Mouse (Mus musculus) left cerebral cortex, postnatal 4 days (tissue): ENCODE data around the gene Magee1. TPM values are rescaled to one million over a fixed set of nuclear protein-coding genes. Genes with fewer than 3 reads are reported as not detected.
"Not testable (repeated sequence)": the region's sequence is repeated elsewhere in the genome, so short reads cannot be mapped to it uniquely, and the experiment has no call there.

Experiments
- DNase-seq: peaks from one replicate; pipeline ENCODE4 v3.0.0-alpha.2; 2022
- intact Hi-C: fragments of 180-260 bp; cut with DNase I; formaldehyde crosslinking; loops from one replicate; pipeline ENCODE4 v1.15.1; 2025
- total RNA-seq, 2 experiments: library from RNA; stranded (reverse); gene quantifications; 2 replicates each; pipeline ENCODE4 v1.2.3; 2021

Magee1 gene
- 100 to 1,000 TPM; 144 to 164 TPM for total RNA-seq

DNA sequence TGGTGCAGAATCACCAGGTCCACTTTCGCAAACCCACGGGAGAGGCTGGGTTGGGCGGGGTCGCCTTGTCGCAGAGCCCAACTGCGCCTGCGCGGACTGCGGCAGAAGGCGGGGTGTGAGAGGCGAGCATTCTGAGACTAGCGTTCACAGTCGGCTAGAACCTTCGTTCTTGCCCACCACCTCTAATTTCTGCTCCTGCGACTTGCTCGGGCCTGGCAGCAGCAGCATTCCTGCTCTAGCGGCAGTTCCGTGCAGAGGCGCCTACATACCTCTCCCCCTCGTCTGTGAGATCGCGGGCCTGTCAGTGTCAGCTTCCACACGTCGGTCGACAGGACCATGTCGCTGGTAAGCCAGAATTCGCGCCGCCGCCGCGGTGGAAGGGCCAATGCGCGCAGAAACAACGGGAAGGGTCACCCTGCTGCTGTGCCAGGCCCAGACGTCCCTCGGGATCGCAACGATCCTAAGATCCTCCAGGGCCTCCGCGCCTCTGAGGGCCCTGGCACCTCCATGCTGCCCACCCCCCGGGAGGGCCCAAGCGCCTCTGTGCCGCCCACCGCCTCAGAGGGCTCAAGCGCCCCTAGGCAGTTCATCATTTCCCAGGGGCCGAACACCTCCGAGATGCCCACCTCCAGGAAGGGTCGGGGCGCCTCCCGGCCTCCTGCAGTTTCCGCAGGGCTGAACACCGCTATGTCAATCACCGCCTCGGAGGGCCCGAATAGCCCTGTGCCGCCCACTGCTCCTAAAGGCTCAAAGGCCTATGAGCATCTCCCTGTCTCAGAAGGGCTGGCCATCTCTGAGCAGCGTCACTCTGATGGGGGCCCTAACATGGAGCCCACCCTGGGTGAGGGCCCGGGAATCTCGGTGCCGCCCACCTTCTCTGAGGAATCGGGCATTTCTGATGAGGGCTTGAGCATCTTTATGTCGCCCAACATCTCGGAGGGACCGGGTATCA lies at the start of gene Magee1:
Gene Magee1, plus strand, starts transcription at position 104 of the 952 bp plus-strand sequence.
- intact Hi-C loops = no loop called here
- peak; percentile 79 for DNase-seq

DNA sequence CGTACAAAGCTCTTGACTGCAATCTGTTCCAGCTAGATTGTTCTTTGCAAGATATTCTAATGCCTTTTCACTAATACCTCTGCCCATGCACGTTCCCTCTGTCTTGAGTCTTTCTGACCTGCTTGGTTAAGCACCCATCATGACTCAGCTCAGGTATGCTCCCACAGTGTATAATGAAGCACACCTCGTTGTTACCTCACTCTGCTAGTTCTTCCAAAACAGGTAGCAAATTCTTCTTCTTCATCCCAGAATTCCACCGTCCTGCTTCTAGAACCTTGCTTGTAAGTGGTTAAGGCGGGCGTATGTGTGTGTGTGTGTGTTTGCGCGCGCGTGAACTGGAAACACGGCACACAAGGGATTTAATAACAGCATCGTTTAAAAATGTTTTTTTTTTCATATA lies 41.0 kb upstream of the Magee1 start:
- intact Hi-C loops = no loop called here
- DNase-seq = no peak

DNA sequence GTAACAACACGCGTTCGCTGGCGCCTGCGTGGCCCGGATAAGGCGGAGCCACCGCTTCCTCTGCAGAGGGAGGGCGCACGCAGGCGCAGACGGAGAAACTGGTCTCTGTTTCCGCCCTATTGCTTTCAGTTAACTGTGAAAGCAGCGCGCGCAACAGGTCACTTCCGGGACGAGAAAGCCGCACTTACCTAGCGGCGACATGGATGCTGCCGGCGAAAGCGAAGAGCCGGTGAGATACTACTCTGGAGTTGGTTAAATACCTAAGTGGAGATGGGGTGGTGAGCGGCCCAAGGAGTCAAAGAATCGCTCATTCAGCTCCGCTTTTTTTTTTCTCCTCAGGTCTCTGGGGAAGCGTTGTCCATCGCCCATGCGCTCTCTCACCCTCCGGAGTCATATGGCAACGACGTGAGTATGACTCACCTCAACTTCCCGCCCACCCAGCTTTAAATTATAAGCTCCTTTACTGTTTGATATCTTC lies 40.5 kb upstream of the Magee1 start, which contains the start of gene Pbdc1:
Gene Pbdc1, plus strand, starts transcription at position 142 of the 478 bp plus-strand sequence.
- DNase-seq = peak; percentile 90
- intact Hi-C loops = no loop called here

DNA sequence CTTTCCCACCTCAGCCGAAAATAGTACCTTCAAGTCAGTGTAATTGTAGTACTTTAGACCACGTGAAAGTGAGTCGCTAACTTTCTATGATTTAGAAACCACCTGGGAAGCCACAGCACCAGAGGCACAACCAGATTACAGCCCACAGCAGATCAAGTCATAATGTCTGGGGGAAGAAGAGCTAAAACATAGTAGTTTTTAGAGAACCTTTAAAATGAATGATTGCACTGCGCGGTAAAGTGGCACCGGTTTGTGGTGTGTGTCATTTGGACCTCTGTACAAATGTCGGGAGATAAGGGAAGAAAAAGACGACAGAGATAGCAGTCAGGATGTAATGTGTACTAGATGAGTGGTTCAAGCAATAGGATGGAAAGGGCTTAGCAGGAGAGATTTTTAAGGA lies 40.1 kb upstream of the Magee1 start:
- no peak for DNase-seq
- intact Hi-C loops = no loop called here

DNA sequence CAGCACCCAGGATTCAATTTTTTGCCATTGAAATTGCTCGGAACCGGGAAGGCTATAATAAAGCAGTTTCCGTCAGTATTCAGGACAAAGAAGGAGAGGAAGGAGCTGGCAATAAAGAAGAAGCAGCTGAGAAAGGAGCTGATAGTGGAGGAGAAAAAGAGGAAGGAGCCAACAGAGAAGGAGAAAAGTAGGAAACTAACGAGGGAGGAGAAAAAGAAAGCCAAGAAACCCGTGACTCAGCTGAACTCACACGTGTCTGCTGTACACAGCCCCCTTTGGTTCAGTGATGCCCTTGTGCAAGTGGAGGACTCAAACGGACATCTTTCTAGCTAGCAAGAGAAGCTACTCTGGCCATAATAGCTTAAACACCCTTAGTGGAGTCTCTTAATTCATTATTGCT lies 37.2 kb upstream of the Magee1 start:
- intact Hi-C loops, DNase-seq: not testable (repeated sequence)

DNA sequence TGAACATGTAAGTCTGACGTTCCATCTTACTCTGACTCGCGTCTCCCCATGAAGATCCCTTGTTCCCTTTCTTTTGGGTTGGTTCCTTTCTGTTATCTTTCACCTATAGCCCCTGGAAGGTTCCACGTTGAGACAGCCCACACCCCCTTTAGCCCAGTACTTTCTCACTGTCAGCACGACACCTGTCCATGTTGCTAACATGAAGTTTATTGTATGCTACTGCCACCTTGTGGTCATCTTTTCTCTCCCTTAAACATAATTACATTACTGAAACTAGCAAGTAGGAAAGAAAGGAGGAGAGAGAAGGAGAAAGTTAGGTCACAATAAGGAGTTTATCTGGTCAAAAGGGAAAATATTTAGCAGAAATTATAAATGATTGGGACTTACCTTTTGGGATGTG lies 16.0 kb upstream of the Magee1 start:
- intact Hi-C loops = no loop called here
- DNase-seq = no peak

DNA sequence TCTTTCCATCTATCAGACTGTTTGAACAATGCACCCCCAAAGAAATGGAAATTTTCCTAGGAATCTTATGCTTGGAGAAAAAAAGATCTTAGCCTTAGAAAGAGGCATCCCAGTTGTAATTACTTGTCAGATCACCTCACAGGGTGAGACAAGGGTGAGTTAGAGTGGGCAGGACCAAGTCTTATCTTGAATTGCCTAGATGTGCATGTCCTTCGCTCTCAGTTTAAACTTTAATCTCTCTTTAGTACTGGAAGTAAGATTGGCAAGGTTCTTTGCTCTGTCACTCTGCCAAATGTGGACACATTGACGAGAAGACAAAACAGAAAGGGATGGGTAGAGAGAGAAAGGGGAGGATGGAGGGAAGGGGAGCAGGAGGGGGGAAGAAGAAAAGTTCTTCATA lies 5.2 kb upstream of the Magee1 start:
- intact Hi-C loops = no loop called here
- DNase-seq = no peak

DNA sequence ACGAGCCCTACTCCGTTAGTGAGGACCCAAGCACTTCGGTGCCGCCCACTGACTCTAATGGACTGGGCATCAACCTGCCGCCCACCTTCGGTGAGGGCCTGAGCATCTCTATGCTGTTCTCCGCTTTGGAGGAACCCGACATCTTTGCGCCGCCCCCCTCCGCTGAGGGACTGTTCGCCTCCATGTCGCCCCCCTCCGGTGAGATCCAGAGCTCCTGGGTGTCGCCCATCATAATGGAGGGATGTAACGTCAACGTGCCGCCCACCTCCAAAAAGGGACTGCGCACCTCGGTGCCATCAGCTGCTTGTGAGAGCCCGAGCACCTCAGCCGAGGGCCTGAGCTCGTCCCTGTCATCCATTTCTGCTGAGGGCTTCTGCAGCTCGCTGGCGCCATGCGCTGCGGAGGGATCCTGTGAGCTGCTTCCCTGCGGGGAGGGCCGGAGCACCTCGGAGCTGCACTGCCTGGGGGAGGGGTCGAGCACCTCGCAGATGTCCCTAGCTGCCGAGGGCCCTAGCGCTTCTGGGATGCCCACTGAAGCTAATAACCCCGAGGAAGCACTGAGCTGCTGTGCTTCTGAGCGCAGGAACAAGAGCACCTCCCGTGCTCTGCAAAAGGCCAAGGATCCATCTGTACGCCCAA lies 1.2 kb downstream of the Magee1 start:
- intact Hi-C loops = no loop called here
- DNase-seq = peak; percentile 85

DNA sequence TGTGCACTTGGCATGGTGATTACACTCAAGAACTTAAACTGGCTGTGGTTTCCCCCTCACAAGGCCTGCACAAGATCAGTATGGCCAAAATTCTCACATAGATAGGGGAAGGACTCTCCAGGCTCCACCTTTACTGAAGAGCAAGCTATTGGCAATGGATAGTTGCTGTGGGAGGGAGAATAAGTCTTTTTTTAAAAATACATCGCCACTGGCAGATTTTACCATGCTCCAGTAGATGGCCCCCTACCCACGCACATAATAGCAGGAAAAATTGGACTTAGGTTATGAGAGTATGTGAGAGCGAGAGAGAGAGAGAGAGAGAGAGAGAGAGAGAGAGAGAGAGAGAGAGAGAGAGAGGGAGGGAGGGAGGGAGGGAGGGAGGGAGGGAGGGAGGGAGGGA lies 4.7 kb downstream of the Magee1 start:
- intact Hi-C loops = no loop called here
- DNase-seq = peak; percentile 5

DNA sequence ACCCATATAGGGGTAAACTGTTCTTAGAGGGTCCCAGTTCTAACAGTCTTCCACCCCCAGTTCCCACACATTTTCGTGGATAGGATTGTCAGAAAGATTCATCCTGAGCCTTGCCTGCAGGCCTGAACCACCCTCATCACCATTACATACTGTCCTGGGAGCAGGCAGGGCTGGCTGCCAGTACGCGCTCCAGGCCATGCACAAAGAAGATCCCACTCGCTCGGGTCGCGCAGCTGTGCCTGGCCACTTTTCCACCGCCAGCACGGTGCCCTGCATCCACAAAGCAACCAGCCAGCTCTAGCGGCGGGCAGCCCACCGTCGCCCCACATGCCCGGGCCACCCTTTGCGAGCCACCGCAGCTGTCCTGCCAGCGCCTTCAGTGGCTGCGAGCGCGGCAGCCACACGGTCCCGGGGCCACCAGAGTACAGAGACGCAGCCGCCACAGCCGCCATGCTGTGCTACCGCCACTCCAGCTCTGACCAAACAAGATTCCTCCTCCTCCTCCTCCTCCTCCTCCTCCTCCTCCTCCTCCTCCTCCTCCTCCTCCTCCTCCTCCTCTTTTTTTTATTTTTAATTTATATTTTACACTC lies 31.8 kb downstream of the Magee1 start:
- intact Hi-C loops = no loop called here
- peak; percentile 29 for DNase-seq

DNA sequence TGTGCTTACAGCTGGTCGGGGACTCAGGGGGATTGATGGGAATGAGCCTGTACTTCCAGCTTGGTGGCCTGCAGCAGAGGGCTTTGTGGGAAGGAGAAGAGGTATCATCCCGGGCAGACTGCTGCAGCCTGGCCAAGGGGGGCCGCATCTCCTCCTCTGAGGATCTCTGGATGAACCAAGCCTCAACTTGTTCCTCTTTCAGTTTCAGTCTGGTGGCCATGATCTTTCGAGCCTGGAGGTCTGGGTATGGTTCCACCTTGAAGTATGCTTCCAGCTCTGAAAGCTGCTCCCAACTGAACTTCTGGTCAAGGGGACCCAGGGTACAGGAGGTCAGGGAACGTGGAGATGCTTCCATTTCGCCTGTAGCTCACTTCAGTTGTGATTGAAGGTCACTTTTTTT lies 44.8 kb downstream of the Magee1 start:
- DNase-seq, intact Hi-C loops: not testable (repeated sequence)

DNA sequence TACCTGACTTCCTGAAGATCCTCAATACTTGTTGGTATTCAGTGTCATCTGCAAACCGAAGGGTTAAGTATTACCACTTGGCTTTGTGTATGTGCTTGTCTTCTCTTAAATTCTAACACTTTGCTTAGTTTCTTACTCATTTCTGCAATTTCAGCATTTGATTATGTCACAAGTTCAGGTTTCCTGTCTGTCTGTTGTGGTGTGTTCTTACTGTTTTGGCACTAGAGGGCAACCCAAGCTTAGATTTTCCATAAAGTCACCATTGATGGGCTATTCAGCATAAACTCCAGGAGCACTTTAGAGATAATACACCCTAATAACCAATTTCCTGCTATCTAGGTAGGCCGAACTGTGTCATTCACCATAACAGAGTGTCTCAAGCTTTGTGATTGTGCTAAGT lies 47.0 kb downstream of the Magee1 start:
- intact Hi-C loops = no loop called here
- no peak for DNase-seq

Other genes with a start within 250 kb of the Magee1 start
- gene Pbdc1, start 40.6 kb upstream of the Magee1 start, total RNA-seq = 10 to 100 TPM; 15.5 to 19.2 TPM